Mouse (Mus musculus) megakaryocyte, embryonic 14.5 days (primary cell): ENCODE measurements around the gene Necab2. TPM values are rescaled to one million over a fixed set of nuclear protein-coding genes. Genes with fewer than 3 reads are reported as not detected.

Experiments used
- H3K27me3 ChIP-seq: replicated peaks from 2 replicates; pipeline ENCODE3; 2012; ENCODE audit warnings: inconsistent platforms
- H3K36me3 ChIP-seq: replicated peaks from 2 replicates; pipeline ENCODE3; 2012; ENCODE audit warnings: low read length, inconsistent platforms, mixed read lengths
- H3K4me1 ChIP-seq: 2 replicates; pipeline ENCODE4 v1.6.1; 2012; ENCODE audit warnings: inconsistent platforms
- H3K4me3 ChIP-seq: replicated peaks from 2 replicates; pipeline ENCODE3; 2012; ENCODE audit warnings: moderate library complexity, mild to moderate bottlenecking, inconsistent platforms
- H3K9me3 ChIP-seq: 2 replicates; pipeline ENCODE4 v1.6.1; 2012; ENCODE audit warnings: inconsistent platforms
- FLI1 ChIP-seq: IDR thresholded peaks from 2 replicates; pipeline ENCODE4 v1.6.1; 2012; ENCODE audit warnings: low read length, inconsistent platforms, mixed read lengths
- GATA1 ChIP-seq: IDR thresholded peaks from 3 replicates; pipeline ENCODE4 v1.6.1; 2012; ENCODE audit warnings: mixed read lengths, low read length, inconsistent platforms, borderline replicate concordance
- polyA plus RNA-seq: library from polyadenylated mRNA; stranded (reverse); fragments of >175 nt; gene quantifications from 2 replicates; pipeline ENCODE4 v1.2.3, GENCODE M21; 2012; ENCODE audit warnings: low replicate concordance; ENCODE audit not compliant: insufficient read depth

Gene Necab2
- polyA plus RNA-seq, 1 experiment: not detected

DNA sequence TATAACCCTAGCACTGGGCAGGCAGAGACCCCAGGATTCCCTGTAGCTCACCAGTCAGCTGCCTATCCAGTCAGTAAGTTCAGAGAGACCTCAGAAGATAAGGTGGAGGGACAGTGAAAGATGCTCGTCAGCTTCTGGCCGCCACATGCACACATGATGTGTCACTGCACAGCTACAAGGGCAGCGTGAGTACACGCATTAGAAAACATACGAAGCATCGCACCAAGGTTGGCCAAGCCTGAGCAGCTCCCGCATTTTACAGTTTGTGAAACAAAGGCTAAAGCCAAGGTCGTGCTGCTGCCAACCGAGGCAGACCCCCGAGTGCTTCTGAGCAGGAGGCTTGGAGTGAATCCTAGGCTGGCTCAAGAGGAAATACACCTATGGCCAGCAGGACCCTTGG lies 32.9 kb upstream of the Necab2 start:
- Histone ChIP-seq H3K36me3 (peaks cover 37% of the 10 kb centered on the region), H3K27me3 (peaks cover 43% of the 10 kb centered on the region), H3K4me1 (peaks cover 24% of the 10 kb centered on the region), H3K9me3 (no peaks in the 10 kb centered on the region), H3K4me3 (no peak overlapping the region)
- TF ChIP-seq FLI1: no peak
- TF ChIP-seq GATA1: no peak

DNA sequence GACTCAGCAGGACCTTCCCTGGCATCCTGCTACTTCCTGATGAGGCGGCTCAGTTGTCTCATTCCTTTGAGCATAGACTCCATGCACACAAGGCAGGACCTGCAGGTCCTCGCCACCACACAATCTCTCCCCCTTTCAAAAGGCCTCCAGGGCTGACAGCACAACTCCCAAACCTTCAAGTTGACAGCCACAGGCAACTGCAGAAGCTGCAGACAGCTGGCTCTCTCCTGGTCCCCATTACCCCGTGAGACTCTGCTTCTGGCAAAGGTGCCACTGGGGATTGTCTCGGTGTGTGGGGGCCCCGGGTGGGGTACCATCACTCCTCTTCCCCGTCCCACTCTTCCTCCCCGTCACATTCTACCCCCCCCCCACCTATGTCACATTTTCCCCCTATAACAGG lies 26.2 kb upstream of the Necab2 start:
- Histone ChIP-seq H3K4me1 (peaks cover 62% of the 10 kb centered on the region), H3K36me3 (no peaks in the 10 kb centered on the region), H3K9me3 (no peaks in the 10 kb centered on the region), H3K27me3 (peaks cover 64% of the 10 kb centered on the region), H3K4me3 (no peak overlapping the region)
- TF ChIP-seq FLI1: no peak
- TF ChIP-seq GATA1: no peak

DNA sequence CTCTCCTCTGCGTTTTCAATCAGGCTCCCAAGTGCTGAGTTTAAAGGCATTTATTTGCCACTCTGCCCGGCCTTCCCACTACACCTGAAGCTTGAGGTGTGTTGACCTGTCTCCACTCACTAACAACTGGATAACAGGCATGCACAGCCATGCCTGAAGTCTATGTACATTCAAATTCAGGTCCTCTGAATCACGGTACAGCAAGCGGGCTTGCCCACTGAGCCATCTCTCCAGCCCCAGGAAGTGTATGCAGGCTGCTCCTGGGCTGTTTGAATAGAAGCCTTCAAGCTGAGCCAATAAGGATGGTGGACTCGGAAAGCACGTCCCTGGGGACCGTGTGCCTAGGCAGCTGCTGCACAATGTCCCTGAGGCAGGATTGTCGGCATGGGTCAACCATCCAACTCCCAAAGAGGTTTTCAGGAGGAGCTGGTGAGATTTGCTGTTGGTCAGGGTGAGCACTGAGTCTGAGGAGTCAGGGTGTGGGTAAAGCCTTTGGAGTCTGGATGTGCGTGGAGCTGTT lies 24.9 kb upstream of the Necab2 start:
- H3K4me1 ChIP-seq: peaks cover 71% of the 10 kb centered on the region

DNA sequence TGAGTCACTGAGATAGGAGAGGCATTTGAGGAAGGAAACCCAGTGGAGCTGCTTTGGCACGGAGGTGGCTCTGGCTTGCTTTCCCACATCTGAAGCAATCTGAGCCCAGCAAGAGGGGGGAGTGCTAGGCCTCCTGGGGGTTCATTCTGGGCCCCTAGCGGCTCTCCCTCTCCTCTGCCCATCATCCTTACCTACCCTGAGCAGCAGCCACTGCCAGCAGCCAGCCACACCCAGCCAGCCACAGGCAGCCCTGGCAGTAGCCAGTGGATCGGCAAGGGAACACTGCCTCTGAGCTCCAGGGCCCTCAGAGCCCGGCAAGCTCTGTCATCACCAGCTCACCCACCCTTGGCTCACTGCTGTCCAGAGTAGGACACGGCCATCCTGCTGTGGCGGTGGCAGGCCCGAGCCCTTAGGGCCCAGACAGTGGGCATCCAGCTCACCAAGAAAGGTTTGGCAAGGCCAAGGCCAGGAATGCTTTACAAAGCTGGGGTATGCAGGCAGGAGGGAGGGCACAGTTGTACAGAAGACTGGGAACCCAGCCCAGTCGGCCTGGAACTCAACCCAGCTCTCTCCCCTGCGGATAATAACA lies 24.3 kb upstream of the Necab2 start:
- no peaks in the 10 kb centered on the region for H3K9me3 ChIP-seq
- TF ChIP-seq FLI1 (no peak), GATA1 (no peak)
- H3K4me1 ChIP-seq: peaks cover 73% of the 10 kb centered on the region
- peak overlapping the region; percentile 23 for H3K4me3 ChIP-seq
- no peaks in the 10 kb centered on the region for H3K36me3 ChIP-seq
- H3K27me3 ChIP-seq: peaks cover 58% of the 10 kb centered on the region

More for the DNA sequence above, 24.9 kb upstream of the Necab2 start:
- Histone ChIP-seq H3K4me3 (no peak overlapping the region), H3K9me3 (no peaks in the 10 kb centered on the region), H3K27me3 (peaks cover 58% of the 10 kb centered on the region), H3K36me3 (no peaks in the 10 kb centered on the region)
- TF ChIP-seq FLI1 (no peak), GATA1 (no peak)

DNA sequence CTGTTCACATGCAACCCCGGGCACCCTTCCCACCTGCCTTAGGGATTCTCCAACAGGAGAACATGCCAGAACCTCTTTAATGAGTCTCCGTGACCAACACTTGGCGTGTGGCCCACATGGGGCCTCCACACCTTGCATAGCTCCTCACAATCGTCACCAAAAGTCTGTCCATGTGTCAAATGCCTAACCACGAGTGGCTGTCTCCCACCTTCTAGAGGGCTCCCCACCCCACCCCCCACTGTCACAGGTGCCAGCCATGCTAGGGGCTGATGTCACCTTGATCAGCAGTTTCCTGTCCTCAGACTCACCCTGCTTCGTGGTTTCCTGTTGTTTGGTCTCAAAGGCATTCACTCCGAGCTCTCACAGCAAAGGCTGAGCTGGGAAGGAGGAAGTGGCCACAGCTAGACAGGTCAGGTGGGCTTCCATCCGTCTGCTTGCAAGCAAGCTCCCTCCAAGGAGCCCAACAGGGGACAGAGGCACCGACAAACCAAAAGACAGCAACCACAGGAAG lies 22.8 kb upstream of the Necab2 start:
- peak overlapping the region; percentile 81 for H3K4me3 ChIP-seq
- no peaks in the 10 kb centered on the region for H3K9me3 ChIP-seq
- H3K27me3 ChIP-seq: peaks cover 64% of the 10 kb centered on the region
- TF ChIP-seq GATA1 (no peak), FLI1 (no peak)
- peaks cover 87% of the 10 kb centered on the region for H3K4me1 ChIP-seq
- no peaks in the 10 kb centered on the region for H3K36me3 ChIP-seq

DNA sequence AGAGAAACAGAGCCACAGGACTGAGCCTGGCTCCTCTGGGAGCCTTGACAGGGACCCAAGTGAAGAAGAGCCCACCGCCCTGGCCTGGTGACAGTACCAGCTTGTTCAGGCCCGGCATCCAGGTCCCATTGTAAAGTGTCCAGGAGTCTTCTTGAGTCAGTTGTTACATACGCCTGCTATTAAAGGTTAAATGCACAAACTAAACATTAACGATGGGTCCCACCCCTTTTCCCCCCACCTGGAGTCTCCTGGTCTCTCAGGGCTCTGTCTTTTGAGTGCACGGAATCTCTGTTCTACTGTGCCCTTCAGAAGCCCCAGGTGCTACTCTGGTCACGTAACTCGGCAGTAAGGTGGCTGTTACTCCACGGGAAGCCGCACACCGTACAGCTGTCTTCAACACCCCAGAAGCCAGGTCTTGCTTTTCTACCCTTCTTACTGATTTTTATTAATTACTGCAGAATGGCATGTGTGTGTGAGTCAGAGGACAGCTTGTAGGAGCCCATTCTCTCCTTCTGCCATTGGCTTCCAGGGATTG lies 22.3 kb upstream of the Necab2 start:
- peak overlapping the region; percentile 81 for H3K4me3 ChIP-seq
- peaks cover 65% of the 10 kb centered on the region for H3K27me3 ChIP-seq
- peaks cover 93% of the 10 kb centered on the region for H3K4me1 ChIP-seq
- no peak for TF ChIP-seq GATA1
- no peak for TF ChIP-seq FLI1
- H3K36me3 ChIP-seq: no peaks in the 10 kb centered on the region
- no peaks in the 10 kb centered on the region for H3K9me3 ChIP-seq

DNA sequence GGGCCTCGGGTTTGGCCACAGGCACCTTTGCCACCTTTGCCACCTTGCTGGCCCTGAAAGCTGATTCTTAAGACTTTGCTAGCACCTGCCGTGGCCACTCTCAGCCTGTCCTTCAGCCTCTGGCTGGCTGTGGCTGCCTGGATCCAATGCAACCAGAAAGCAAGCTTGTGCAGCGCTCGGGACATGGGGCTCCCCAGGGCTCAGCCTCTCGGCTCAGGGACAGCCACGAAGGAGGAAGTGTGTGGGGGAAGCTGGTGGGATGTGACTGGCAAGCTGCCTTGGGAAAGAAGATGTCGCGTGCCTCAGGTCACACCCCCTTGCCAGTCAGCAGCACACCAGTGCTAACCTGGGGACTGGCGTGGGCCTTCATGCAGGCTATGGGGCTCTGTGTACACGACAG lies 21.8 kb upstream of the Necab2 start:
- Histone ChIP-seq H3K9me3 (no peaks in the 10 kb centered on the region), H3K36me3 (no peaks in the 10 kb centered on the region), H3K4me3 (peak overlapping the region; percentile 78), H3K4me1 (peaks cover 89% of the 10 kb centered on the region), H3K27me3 (peaks cover 65% of the 10 kb centered on the region)
- no peak for TF ChIP-seq FLI1
- TF ChIP-seq GATA1: no peak

DNA sequence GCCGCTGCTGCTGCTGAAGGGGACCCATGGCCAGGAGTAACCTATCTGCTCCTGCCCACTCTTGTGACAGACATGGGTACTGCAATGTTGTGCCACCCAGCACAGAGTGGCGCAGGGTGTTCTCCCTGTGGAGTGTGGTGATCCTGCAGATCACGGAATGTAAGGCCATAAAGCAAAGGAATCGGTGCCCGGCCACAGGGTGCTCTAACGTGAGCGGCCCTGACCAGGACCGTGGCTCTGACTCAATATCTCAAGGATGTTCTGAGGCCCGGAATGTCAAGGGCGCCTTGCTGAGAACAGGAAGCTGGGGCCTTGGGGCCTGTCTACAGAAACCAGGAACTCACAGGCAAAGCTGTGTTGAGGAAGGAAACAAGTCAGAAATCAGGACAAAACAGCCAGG lies 21.0 kb upstream of the Necab2 start:
- H3K9me3 ChIP-seq: no peaks in the 10 kb centered on the region
- H3K4me1 ChIP-seq: peaks cover 84% of the 10 kb centered on the region
- peaks cover 67% of the 10 kb centered on the region for H3K27me3 ChIP-seq
- peak overlapping the region; percentile 81 for H3K4me3 ChIP-seq
- TF ChIP-seq FLI1: no peak
- no peak for TF ChIP-seq GATA1
- no peaks in the 10 kb centered on the region for H3K36me3 ChIP-seq

DNA sequence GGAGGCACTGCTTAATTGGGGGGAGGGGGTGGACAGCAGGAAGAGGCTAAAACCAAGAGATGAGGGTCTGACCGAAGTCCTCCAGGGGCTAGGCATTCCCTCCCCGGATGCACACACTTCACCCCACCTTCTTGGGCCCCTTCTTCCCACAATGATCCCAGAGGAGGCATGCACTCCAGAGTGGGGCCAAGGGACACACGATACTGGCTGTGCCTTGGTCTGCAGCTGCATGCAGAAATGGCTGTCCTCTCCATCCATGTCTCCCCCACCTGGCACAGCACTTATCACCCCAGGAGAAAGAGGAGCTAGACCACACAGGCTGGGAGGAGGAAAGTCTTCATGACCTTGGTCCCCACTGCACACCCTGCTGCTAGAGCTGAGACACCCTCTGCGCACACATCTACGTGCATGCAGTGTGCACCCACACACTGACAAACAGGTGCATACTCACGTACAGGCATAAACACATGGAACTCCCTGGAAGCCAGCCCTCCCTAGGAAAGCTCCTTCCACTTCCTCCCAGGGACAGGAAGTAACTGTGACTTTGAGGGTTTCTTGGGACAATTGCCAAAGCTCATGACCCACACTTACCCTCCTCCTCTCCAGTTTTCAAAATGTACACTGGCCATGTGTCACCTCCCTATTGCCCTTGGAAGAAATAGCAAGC lies 20.3 kb upstream of the Necab2 start:
- H3K9me3 ChIP-seq: no peaks in the 10 kb centered on the region
- H3K27me3 ChIP-seq: peaks cover 69% of the 10 kb centered on the region
- H3K36me3 ChIP-seq: no peaks in the 10 kb centered on the region
- H3K4me3 ChIP-seq: peak overlapping the region; percentile 86
- TF ChIP-seq GATA1: no peak
- TF ChIP-seq FLI1: no peak
- H3K4me1 ChIP-seq: peaks cover 81% of the 10 kb centered on the region
